Mouse (Mus musculus) left cerebral cortex, adult 2 months (tissue): Measurements from ENCODE around the gene Meis2. TPM values are rescaled to one million over a fixed set of nuclear protein-coding genes. Genes with fewer than 3 reads are reported as not detected.

Experiments
- DNase-seq, 2 experiments: peaks; one replicate each; pipeline ENCODE4 v3.0.0; 2021 to 2022; ENCODE audit warnings: low spot score in 2 of 2, mixed read lengths in 1 of 2; ENCODE audit errors: extremely low spot score in 1 of 2
- H3K27ac ChIP-seq: fragments of 200-600 bp; 2 replicates; pipeline ENCODE4 v1.8.1; 2022
- H3K4me3 ChIP-seq: fragments of 200-600 bp; 2 replicates; pipeline ENCODE4 v1.8.1; 2022
- CTCF ChIP-seq: fragments of 200-600 bp; IDR thresholded peaks from 2 replicates; pipeline ENCODE4 v1.8.1; 2022; ENCODE audit warnings: antibody characterized with exemption, mild to moderate bottlenecking, moderate library complexity
- intact Hi-C: fragments of 180-260 bp; cut with DNase I; formaldehyde crosslinking; loops from one replicate; pipeline ENCODE4 v1.15.1; 2025
- total RNA-seq, 2 experiments: library from RNA; stranded (reverse); gene quantifications; 2 replicates each; pipeline ENCODE4 v1.2.3; 2021

Gene Meis2
- total RNA-seq, 2 experiments from 2014 or later: 110 to 116 TPM

- Histone ChIP-seq H3K27ac (no peak overlapping the region), H3K4me3 (no peak overlapping the region)
- TF ChIP-seq CTCF: no peak
- intact Hi-C loops: no loop called here
- DNase-seq: no peak
These were observed 139.9 kb downstream of the Meis2 start for GRCm38 (mm10) chr2:115925744-115926143.

GRCm38 (mm10) chr2:115924472-115924871 is 141.2 kb downstream of the Meis2 start:
- DNase-seq: no peak
- intact Hi-C loops: no loop called here
- Histone ChIP-seq H3K27ac (no peak overlapping the region), H3K4me3 (no peak overlapping the region)
- no peak for TF ChIP-seq CTCF

- no peak overlapping the region for H3K4me3 ChIP-seq
- peak overlapping the region; percentile 5; the same call in 1 of the 2 replicates for H3K27ac ChIP-seq
- no peak for TF ChIP-seq CTCF
- no peak for DNase-seq
- intact Hi-C loops: no loop called here
These were observed 142.4 kb downstream of the Meis2 start for GRCm38 (mm10) chr2:115923247-115923646.

- no peak for TF ChIP-seq CTCF
- H3K27ac ChIP-seq: no peak overlapping the region
- DNase-seq: no peak
- intact Hi-C loops: no loop called here
- no peak overlapping the region for H3K4me3 ChIP-seq
These were observed 144.0 kb downstream of the Meis2 start for GRCm38 (mm10) chr2:115921687-115922086.

GRCm38 (mm10) chr2:115920336-115920951 is 145.2 kb downstream of the Meis2 start:
- no peak for TF ChIP-seq CTCF
- intact Hi-C loops: no loop called here
- Histone ChIP-seq H3K4me3 (no peak overlapping the region), H3K27ac (no peak overlapping the region)
- DNase-seq: no peak

- Histone ChIP-seq H3K4me3 (no peak overlapping the region), H3K27ac (no peak overlapping the region)
- TF ChIP-seq CTCF: no peak
- intact Hi-C loops: no loop called here
- no peak for DNase-seq
These were observed 146.2 kb downstream of the Meis2 start for GRCm38 (mm10) chr2:115919141-115920071.

GRCm38 (mm10) chr2:115918561-115918960 is 147.1 kb downstream of the Meis2 start:
- no peak for TF ChIP-seq CTCF
- intact Hi-C loops: no loop called here
- Histone ChIP-seq H3K4me3 (no peak overlapping the region), H3K27ac (no peak overlapping the region)
- no peak for DNase-seq

- H3K27ac ChIP-seq: no peak overlapping the region
- no peak for DNase-seq
- H3K4me3 ChIP-seq: no peak overlapping the region
- TF ChIP-seq CTCF: no peak
- intact Hi-C loops: no loop called here
These were observed 151.1 kb downstream of the Meis2 start for GRCm38 (mm10) chr2:115914539-115914938.

GRCm38 (mm10) chr2:115912948-115913529 is 152.6 kb downstream of the Meis2 start:
- no peak overlapping the region for H3K27ac ChIP-seq
- H3K4me3 ChIP-seq: no peak overlapping the region
- TF ChIP-seq CTCF: no peak
- intact Hi-C loops: no loop called here
- DNase-seq: no peak

- H3K4me3 ChIP-seq: no peak overlapping the region
- no peak for DNase-seq
These were observed 153.6 kb downstream of the Meis2 start for GRCm38 (mm10) chr2:115911913-115912642.

GRCm38 (mm10) chr2:115910217-115910616 is 155.4 kb downstream of the Meis2 start:
- Histone ChIP-seq H3K27ac (no peak overlapping the region), H3K4me3 (no peak overlapping the region)
- intact Hi-C loops: no loop called here
- DNase-seq: no peak
- no peak for TF ChIP-seq CTCF

More at GRCm38 (mm10) chr2:115911913-115912642, 153.6 kb downstream of the Meis2 start:
- no peak for TF ChIP-seq CTCF
- intact Hi-C loops: no loop called here
- no peak overlapping the region for H3K27ac ChIP-seq
